Comparison of ENCODE assay signal across 8 mouse cellular contexts in the genomic region with DNA sequence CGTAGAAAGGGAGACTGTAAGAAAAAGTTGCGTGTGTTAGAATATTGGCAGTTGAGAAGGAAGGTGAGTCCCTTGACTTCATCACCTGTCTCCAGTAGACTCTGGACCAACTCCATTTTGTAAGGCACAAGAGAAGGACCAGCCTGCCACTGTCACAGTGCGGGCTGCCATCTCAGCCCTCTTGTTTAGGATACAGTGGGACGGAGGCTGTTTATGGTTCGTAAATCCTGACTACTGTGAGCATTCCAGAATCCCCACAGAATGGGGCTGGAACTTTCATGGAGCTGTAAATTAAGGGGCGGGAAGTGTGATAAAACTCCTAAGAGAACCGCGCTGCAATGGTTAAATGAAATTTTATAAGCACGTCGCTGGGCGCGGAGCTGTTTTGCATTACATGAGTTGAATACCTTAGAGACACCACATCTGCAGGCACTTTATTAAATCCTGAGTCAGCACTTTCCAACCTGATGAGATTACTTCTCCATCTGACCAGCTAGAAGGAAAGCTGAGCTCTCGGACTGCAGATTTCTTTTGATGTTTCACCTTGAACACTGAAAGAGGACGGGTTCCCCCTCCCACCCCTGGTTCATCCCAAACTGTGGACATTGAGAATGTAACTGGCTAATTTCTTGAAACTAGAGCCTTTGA.
A peak's percentile ranks its signal among the peaks of the same experiment; 100 is the strongest.
DNase-seq lines count a peak whose midpoint lies in the region; ATAC-seq lines count a peak whose summit lies in the region.

No protein-coding gene starts in this region.

- no peak for ATAC-seq in heart, embryonic 12.5 days (ENCODE audit: insufficient number of reproducible peaks, low FRiP score)
- ATAC-seq in hindbrain, embryonic 13.5 days (ENCODE audit: low FRiP score): no peak
- ATAC-seq in midbrain, embryonic 15.5 days (replicated peaks): no peak

- no peak overlapping the region for H3K4me3 ChIP-seq in heart, embryonic 12.5 days
- H3K4me3 ChIP-seq in hindbrain, embryonic 13.5 days: no peak overlapping the region
- no peak overlapping the region for H3K4me3 ChIP-seq in midbrain, embryonic 15.5 days

- no peak for DNase-seq in heart, postnatal 36 days
- DNase-seq in embryo, embryonic 11.5 days (ENCODE audit: low read depth, low spot score): peak; percentile 72
- no peak for DNase-seq in B cell, adult 2 months
- no peak for DNase-seq in ovary, adult 18-20 months (ENCODE audit: low spot score)
- DNase-seq in thymus, postnatal 36 days: no peak

- peak overlapping the region; percentile 83 for H3K27ac ChIP-seq in heart, embryonic 12.5 days (ENCODE audit: poor library complexity, severe bottlenecking)
- H3K27ac ChIP-seq in hindbrain, embryonic 13.5 days: peak overlapping the region; percentile 89
- peak overlapping the region; percentile 39; the same call in 1 of the 2 replicates for H3K27ac ChIP-seq in midbrain, embryonic 15.5 days

- 0 out of 2 replicates have a peak, but pooled peaks cover 2% of the 10 kb centered on the region for H3K36me3 ChIP-seq in heart, embryonic 12.5 days
- H3K36me3 ChIP-seq in hindbrain, embryonic 13.5 days: no peaks in the 10 kb centered on the region
- no peaks in the 10 kb centered on the region for H3K36me3 ChIP-seq in midbrain, embryonic 15.5 days (replicated peaks)

- 36% methylated on average over 14 of the region's 14 CpGs for WGBS in heart, embryonic 12.5 days
- WGBS in hindbrain, embryonic 13.5 days: 18% methylated on average over 14 of the region's 14 CpGs
- WGBS in midbrain, embryonic 15.5 days: 24% methylated on average over 14 of the region's 14 CpGs

- H3K9me3 ChIP-seq in heart, embryonic 12.5 days (replicated peaks): no peaks in the 10 kb centered on the region
- no peaks in the 10 kb centered on the region for H3K9me3 ChIP-seq in hindbrain, embryonic 13.5 days
- no peaks in the 10 kb centered on the region for H3K9me3 ChIP-seq in midbrain, embryonic 15.5 days

- peaks cover 45% of the 10 kb centered on the region for H3K4me1 ChIP-seq in heart, embryonic 12.5 days (replicated peaks)
- H3K4me1 ChIP-seq in hindbrain, embryonic 13.5 days (replicated peaks): peaks cover 74% of the 10 kb centered on the region
- H3K4me1 ChIP-seq in midbrain, embryonic 15.5 days: peaks cover 67% of the 10 kb centered on the region

- intact Hi-C loops in heart, postnatal 36 days (cut with DNase I): loop anchor here (2.0 to 10.0 kb wide), 5 partner anchors 16 to 452 kb away; no protein-coding TSS in a partner anchor

- peak overlapping the region; percentile 27 for H3K4me2 ChIP-seq in heart, embryonic 12.5 days
- peak overlapping the region; percentile 36 for H3K4me2 ChIP-seq in hindbrain, embryonic 13.5 days
- peak overlapping the region; percentile 30 for H3K4me2 ChIP-seq in midbrain, embryonic 15.5 days

- H3K27me3 ChIP-seq in heart, embryonic 12.5 days (replicated peaks): no peaks in the 10 kb centered on the region
- H3K27me3 ChIP-seq in hindbrain, embryonic 13.5 days: 0 out of 2 replicates have a peak, but pooled peaks cover 4% of the 10 kb centered on the region
- H3K27me3 ChIP-seq in midbrain, embryonic 15.5 days (replicated peaks): no peaks in the 10 kb centered on the region; the same call in 1 of the 2 replicates

- H3K9ac ChIP-seq in heart, embryonic 12.5 days: no peak overlapping the region
- no peak overlapping the region for H3K9ac ChIP-seq in hindbrain, embryonic 13.5 days
- no peak overlapping the region for H3K9ac ChIP-seq in midbrain, embryonic 15.5 days

Comparison
In these comparisons a context has a peak if more than half of its experiments do, and no peak if none do; other contexts are left out.
1. H3K27ac ChIP-seq: peak in every context shown above with its lines; median percentile 89 in hindbrain, embryonic 13.5 days; 83 in heart, embryonic 12.5 days; 39 in midbrain, embryonic 15.5 days.